Mouse (Mus musculus) liver, embryonic 13.5 days (tissue): ENCODE measurements around the gene Map4k4. TPM values are rescaled to one million over a fixed set of nuclear protein-coding genes. Genes with fewer than 3 reads are reported as not detected.

Experiments
- ATAC-seq: fragments of 200-750 bp; cut with Nextera tagmentation; 2 replicates; pipeline ENCODE4 v1.8.0; 2017; ENCODE audit warnings: low read depth, mild to moderate bottlenecking, moderate number of reproducible peaks, moderate library complexity
- DNase-seq: peaks from one replicate; pipeline ENCODE4 v3.0.0; 2022
- H3K27ac ChIP-seq: fragments of 300-500 bp; sonication (generic); 2 replicates; pipeline ENCODE4 v1.5.1; 2015; ENCODE audit warnings: moderate library complexity, mild to moderate bottlenecking, inconsistent platforms
- H3K27me3 ChIP-seq: fragments of 300-500 bp; sonication (generic); 2 replicates; pipeline ENCODE4 v1.6.1; 2015; ENCODE audit warnings: mild to moderate bottlenecking, inconsistent platforms
- H3K36me3 ChIP-seq: fragments of 300-500 bp; sonication (generic); 2 replicates; pipeline ENCODE4 v1.6.1; 2015; ENCODE audit warnings: mild to moderate bottlenecking, inconsistent platforms
- H3K4me1 ChIP-seq: fragments of 300-500 bp; sonication (generic); replicated peaks from 2 replicates; pipeline ENCODE4 v1.6.1; 2015; ENCODE audit warnings: inconsistent platforms
- H3K4me2 ChIP-seq: fragments of 300-500 bp; sonication (generic); 2 replicates; pipeline ENCODE4 v1.6.1; 2015; ENCODE audit warnings: inconsistent platforms, mild to moderate bottlenecking, moderate library complexity
- H3K4me3 ChIP-seq: fragments of 300-500 bp; sonication (generic); replicated peaks from 2 replicates; pipeline ENCODE4 v1.5.1; 2015; ENCODE audit warnings: mild to moderate bottlenecking, inconsistent platforms
- H3K9ac ChIP-seq: fragments of 300-500 bp; sonication (generic); 2 replicates; pipeline ENCODE4 v1.6.1; 2015; ENCODE audit warnings: mild to moderate bottlenecking, inconsistent platforms
- H3K9me3 ChIP-seq: fragments of 300-500 bp; sonication (generic); replicated peaks from 2 replicates; pipeline ENCODE4 v1.6.1; 2016; ENCODE audit warnings: inconsistent platforms
- WGBS: fragments of 180-500 bp; shearing (Covaris S2); methylation state at CpG from one replicate; pipeline ENCODE4 v1.1.7; 2015; ENCODE audit not compliant: insufficient replicate concordance; 5-methylcytosine and 5-hydroxymethylcytosine counted together
- polyA plus RNA-seq: library from polyadenylated mRNA; unstranded; fragments of >200 nt; fragmentation: Nextera tagmentation; extraction: Ambion mirVana; gene quantifications from 2 replicates; pipeline ENCODE4 v1.2.1, GENCODE M21; 2015

Map4k4 gene
- polyA plus RNA-seq, 1 experiment from 2014 or later: 3.8 TPM

- no peaks in the 10 kb centered on the region for H3K36me3 ChIP-seq
- no peaks in the 10 kb centered on the region for H3K27me3 ChIP-seq
- 25% methylated on average over 5 of the region's 5 CpGs for WGBS
- H3K4me1 ChIP-seq: peaks cover 54% of the 10 kb centered on the region
- ATAC-seq (peak; percentile 63), DNase-seq (peak; percentile 36)
- peak overlapping the region; percentile 28; the same call in 1 of the 2 replicates for H3K4me2 ChIP-seq
- peak overlapping the region; percentile 9; the same call in 1 of the 2 replicates for H3K27ac ChIP-seq
- H3K9ac ChIP-seq: no peak overlapping the region
- H3K9me3 ChIP-seq: no peaks in the 10 kb centered on the region
- no peak overlapping the region for H3K4me3 ChIP-seq
Observed at GRCm38 (mm10) chr1:39949205-39949604, 48.5 kb downstream of the Map4k4 start.

GRCm38 (mm10) chr1:39949790-39950462 is 49.2 kb downstream of the Map4k4 start:
- peaks cover 54% of the 10 kb centered on the region for H3K4me1 ChIP-seq
- ATAC-seq: peak; percentile 93
- H3K4me3 ChIP-seq: no peak overlapping the region
- no peaks in the 10 kb centered on the region for H3K36me3 ChIP-seq
- H3K9me3 ChIP-seq: no peaks in the 10 kb centered on the region
- no peak overlapping the region for H3K9ac ChIP-seq
- DNase-seq: peak; percentile 46
- no peaks in the 10 kb centered on the region for H3K27me3 ChIP-seq
- WGBS: 18% methylated on average over 10 of the region's 10 CpGs
- peak overlapping the region; percentile 28 for H3K4me2 ChIP-seq
- H3K27ac ChIP-seq: 0 out of 2 replicates have a peak overlapping the region, but pooled peaks have one; percentile 15

GRCm38 (mm10) chr1:39950590-39950989 is 49.9 kb downstream of the Map4k4 start:
- no peak overlapping the region for H3K4me3 ChIP-seq
- H3K27me3 ChIP-seq: no peaks in the 10 kb centered on the region
- H3K4me2 ChIP-seq: no peak overlapping the region
- no peaks in the 10 kb centered on the region for H3K36me3 ChIP-seq
- no peak overlapping the region for H3K9ac ChIP-seq
- ATAC-seq: no peak
- H3K27ac ChIP-seq: no peak overlapping the region
- DNase-seq: no peak
- 40% methylated on average over 3 of the region's 3 CpGs for WGBS
- H3K9me3 ChIP-seq: no peaks in the 10 kb centered on the region
- peaks cover 57% of the 10 kb centered on the region for H3K4me1 ChIP-seq

GRCm38 (mm10) chr1:39954652-39955051 is 53.9 kb downstream of the Map4k4 start:
- no peak for ATAC-seq

GRCm38 (mm10) chr1:39956712-39957111 is 56.0 kb downstream of the Map4k4 start:
- no peak overlapping the region for H3K27ac ChIP-seq
- WGBS: 65% methylated on average over 5 of the region's 5 CpGs

More at GRCm38 (mm10) chr1:39954652-39955051, 53.9 kb downstream of the Map4k4 start:
- H3K4me1 ChIP-seq: peaks cover 71% of the 10 kb centered on the region
- no peak overlapping the region for H3K4me2 ChIP-seq
- no peaks in the 10 kb centered on the region for H3K27me3 ChIP-seq
- no peak for DNase-seq
- no peak overlapping the region for H3K9ac ChIP-seq
- no peak overlapping the region for H3K4me3 ChIP-seq
- WGBS: 52% methylated on average over 3 of the region's 3 CpGs
- H3K36me3 ChIP-seq: no peaks in the 10 kb centered on the region
- H3K9me3 ChIP-seq: no peaks in the 10 kb centered on the region
- no peak overlapping the region for H3K27ac ChIP-seq

GRCm38 (mm10) chr1:39957981-39958380 is 57.3 kb downstream of the Map4k4 start:
- H3K36me3 ChIP-seq: no peaks in the 10 kb centered on the region; the same call in 1 of the 2 replicates
- no peaks in the 10 kb centered on the region for H3K27me3 ChIP-seq
- H3K4me1 ChIP-seq: peaks cover 61% of the 10 kb centered on the region
- 37% methylated on average over 7 of the region's 7 CpGs for WGBS
- ATAC-seq: no peak
- H3K27ac ChIP-seq: no peak overlapping the region
- no peaks in the 10 kb centered on the region for H3K9me3 ChIP-seq
- no peak overlapping the region for H3K4me2 ChIP-seq
- DNase-seq: no peak
- no peak overlapping the region for H3K9ac ChIP-seq
- no peak overlapping the region for H3K4me3 ChIP-seq

More at GRCm38 (mm10) chr1:39956712-39957111, 56.0 kb downstream of the Map4k4 start:
- 0 out of 2 replicates have a peak, but pooled peaks have one; percentile 4 for ATAC-seq
- H3K9ac ChIP-seq: no peak overlapping the region
- H3K9me3 ChIP-seq: no peaks in the 10 kb centered on the region
- H3K4me3 ChIP-seq: no peak overlapping the region
- DNase-seq: no peak
- no peaks in the 10 kb centered on the region for H3K27me3 ChIP-seq
- no peak overlapping the region for H3K4me2 ChIP-seq
- no peaks in the 10 kb centered on the region for H3K36me3 ChIP-seq
- H3K4me1 ChIP-seq: peaks cover 70% of the 10 kb centered on the region

GRCm38 (mm10) chr1:39960623-39961022 is 59.9 kb downstream of the Map4k4 start:
- ATAC-seq (no peak), DNase-seq (no peak)
- WGBS: 62% methylated on average over 1 of the region's 1 CpGs
- Histone ChIP-seq H3K9ac (no peak overlapping the region), H3K27me3 (no peaks in the 10 kb centered on the region), H3K36me3 (peaks cover 5% of the 10 kb centered on the region; the same call in 1 of the 2 replicates), H3K4me2 (no peak overlapping the region), H3K4me1 (peaks cover 69% of the 10 kb centered on the region), H3K4me3 (no peak overlapping the region), H3K9me3 (no peaks in the 10 kb centered on the region), H3K27ac (no peak overlapping the region)

- WGBS: 60% methylated on average over 6 of the region's 6 CpGs
- no peak for ATAC-seq
Observed at GRCm38 (mm10) chr1:39961113-39961512, 60.4 kb downstream of the Map4k4 start.

GRCm38 (mm10) chr1:39962321-39962720 is 61.6 kb downstream of the Map4k4 start:
- H3K4me2 ChIP-seq: no peak overlapping the region
- H3K27me3 ChIP-seq: no peaks in the 10 kb centered on the region
- no peak overlapping the region for H3K9ac ChIP-seq
- H3K4me1 ChIP-seq: peaks cover 54% of the 10 kb centered on the region
- ATAC-seq (no peak), DNase-seq (no peak)
- peaks cover 5% of the 10 kb centered on the region; the same call in 1 of the 2 replicates for H3K36me3 ChIP-seq
- no peaks in the 10 kb centered on the region for H3K9me3 ChIP-seq
- WGBS: 83% methylated on average over 4 of the region's 4 CpGs
- no peak overlapping the region for H3K27ac ChIP-seq
- H3K4me3 ChIP-seq: no peak overlapping the region

More at GRCm38 (mm10) chr1:39961113-39961512, 60.4 kb downstream of the Map4k4 start:
- Histone ChIP-seq H3K27ac (no peak overlapping the region), H3K4me3 (no peak overlapping the region), H3K4me1 (peaks cover 65% of the 10 kb centered on the region), H3K4me2 (no peak overlapping the region), H3K27me3 (no peaks in the 10 kb centered on the region), H3K9me3 (no peaks in the 10 kb centered on the region), H3K9ac (no peak overlapping the region), H3K36me3 (peaks cover 5% of the 10 kb centered on the region; the same call in 1 of the 2 replicates)
- no peak for DNase-seq

- H3K4me3 ChIP-seq: no peak overlapping the region
- no peak overlapping the region for H3K27ac ChIP-seq
Observed at GRCm38 (mm10) chr1:39962840-39963239, 62.1 kb downstream of the Map4k4 start.

GRCm38 (mm10) chr1:39963821-39964220 is 63.1 kb downstream of the Map4k4 start:
- H3K9ac ChIP-seq: no peak overlapping the region
- H3K27ac ChIP-seq: no peak overlapping the region
- no peak overlapping the region for H3K4me3 ChIP-seq
- ATAC-seq: no peak
- DNase-seq: no peak
- H3K4me2 ChIP-seq: no peak overlapping the region
- H3K9me3 ChIP-seq: no peaks in the 10 kb centered on the region
- H3K27me3 ChIP-seq: no peaks in the 10 kb centered on the region
- H3K36me3 ChIP-seq: peaks cover 5% of the 10 kb centered on the region; the same call in 1 of the 2 replicates
- 60% methylated on average over 3 of the region's 3 CpGs for WGBS
- H3K4me1 ChIP-seq: peaks cover 41% of the 10 kb centered on the region

More at GRCm38 (mm10) chr1:39962840-39963239, 62.1 kb downstream of the Map4k4 start:
- H3K27me3 ChIP-seq: no peaks in the 10 kb centered on the region
- H3K9me3 ChIP-seq: no peaks in the 10 kb centered on the region
- no peak for DNase-seq
- no peak overlapping the region for H3K9ac ChIP-seq
- H3K36me3 ChIP-seq: peaks cover 5% of the 10 kb centered on the region; the same call in 1 of the 2 replicates
- 86% methylated on average over 8 of the region's 8 CpGs for WGBS
- H3K4me2 ChIP-seq: no peak overlapping the region
- H3K4me1 ChIP-seq: peaks cover 49% of the 10 kb centered on the region
- no peak for ATAC-seq
